Mouse (Mus musculus) lung, adult 2 months (tissue): ENCODE data around the gene Olfr95. TPM values are rescaled to one million over a fixed set of nuclear protein-coding genes. Genes with fewer than 3 reads are reported as not detected.

ENCODE experiments used
- DNase-seq: peaks from one replicate; pipeline ENCODE4 v3.0.0; 2022
- H3K4me1 ChIP-seq: fragments of 200-500 bp; 2 replicates; pipeline ENCODE4 v1.6.1; 2011; ENCODE audit warnings: low read length; ENCODE audit not compliant: control insufficient read depth, insufficient read depth
- H3K4me3 ChIP-seq: fragments of 200-500 bp; replicated peaks from 2 replicates; pipeline ENCODE3; 2011; ENCODE audit warnings: low read depth, mild to moderate bottlenecking, control low read depth, low read length; ENCODE audit errors: extremely low read depth
- CTCF ChIP-seq: fragments of 200-500 bp; IDR thresholded peaks from 2 replicates; pipeline ENCODE4 v1.5.1; 2011; ENCODE audit warnings: mild to moderate bottlenecking, low read length, control low read depth; ENCODE audit not compliant: insufficient read depth
- POLR2A ChIP-seq: fragments of 200-500 bp; IDR thresholded peaks from 2 replicates; pipeline ENCODE4 v1.6.1; 2011; ENCODE audit warnings: low read depth, mild to moderate bottlenecking, control low read depth, low read length, borderline replicate concordance; ENCODE audit errors: extremely low read depth
- polyA plus RNA-seq: library from polyadenylated mRNA; depleted of rRNA; stranded (reverse); fragments of >200 nt; gene quantifications from 2 replicates; pipeline ENCODE4 v1.2.3, GENCODE M21; 2012; rRNA removed

The Olfr95 gene
- polyA plus RNA-seq, 1 experiment = not detected

GRCm38 (mm10) chr17:37161394-37161793 is 51.5 kb downstream of the Olfr95 start, which contains the start of gene Olfr93:
TSS of gene Olfr93 (minus strand) at chr17:37161494.
- H3K4me1 ChIP-seq = no peaks in the 10 kb centered on the region
- no peak for DNase-seq
- H3K4me3 ChIP-seq = no peak within 1 kb of the TSS
- TF ChIP-seq CTCF (no peak), POLR2A (no peak)

Other genes with a start within 250 kb of the Olfr95 start
- 0.14 and 0.18 TPM in 2 replicates for gene 2410137M14Rik, start 231.9 kb downstream of the Olfr95 start, polyA plus RNA-seq
- gene H2-M5, start 223.6 kb downstream of the Olfr95 start, polyA plus RNA-seq = 0.58 and 1.2 TPM in 2 replicates
- gene Zfp57, start 212.0 kb downstream of the Olfr95 start, polyA plus RNA-seq = 12.8 and 21.6 TPM in 2 replicates
- gene Mog, start 189.7 kb downstream of the Olfr95 start, polyA plus RNA-seq = not detected in 2 replicates
- 38.0 and 46.1 TPM in 2 replicates for gene Gabbr1, start 167.2 kb downstream of the Olfr95 start, polyA plus RNA-seq
- not detected in 2 replicates for gene Olfr90, start 124.6 kb downstream of the Olfr95 start, polyA plus RNA-seq
- gene Olfr91, start 114.8 kb downstream of the Olfr95 start, polyA plus RNA-seq = not detected in 2 replicates
- not detected in 2 replicates for gene Olfr92, start 93.0 kb downstream of the Olfr95 start, polyA plus RNA-seq
- not detected in 2 replicates for gene Olfr93, start 51.6 kb downstream of the Olfr95 start, polyA plus RNA-seq
- not detected in 2 replicates for gene Ubd, start 19.2 kb downstream of the Olfr95 start, polyA plus RNA-seq
- not detected in 2 replicates for gene Olfr94, start 12.1 kb downstream of the Olfr95 start, polyA plus RNA-seq
- not detected in 2 replicates for gene Olfr96, start 7.0 kb upstream of the Olfr95 start, polyA plus RNA-seq
- not detected in 2 replicates for gene Olfr97, start 24.2 kb upstream of the Olfr95 start, polyA plus RNA-seq
- gene Olfr98, start 50.6 kb upstream of the Olfr95 start, polyA plus RNA-seq = not detected in 2 replicates
- 14.5 and 14.6 TPM in 2 replicates for gene H2-M3, start 57.1 kb upstream of the Olfr95 start, polyA plus RNA-seq
- not detected in 2 replicates for gene Olfr99, start 70.3 kb upstream of the Olfr95 start, polyA plus RNA-seq
- not detected in 2 replicates for gene Olfr101, start 91.2 kb upstream of the Olfr95 start, polyA plus RNA-seq
- not detected in 2 replicates for gene Olfr102, start 103.9 kb upstream of the Olfr95 start, polyA plus RNA-seq
- gene Olfr103, start 126.6 kb upstream of the Olfr95 start, polyA plus RNA-seq = not detected in 2 replicates
- gene Olfr104-ps, start 146.5 kb upstream of the Olfr95 start, polyA plus RNA-seq = not detected in 2 replicates
- gene Olfr105-ps, start 165.9 kb upstream of the Olfr95 start, polyA plus RNA-seq = not detected in 2 replicates
- gene Olfr106-ps, start 177.3 kb upstream of the Olfr95 start, polyA plus RNA-seq = not detected in 2 replicates
- gene Olfr107, start 186.1 kb upstream of the Olfr95 start, polyA plus RNA-seq = not detected in 2 replicates
- not detected in 2 replicates for gene Olfr108, start 232.4 kb upstream of the Olfr95 start, polyA plus RNA-seq
- not detected in 2 replicates for gene Olfr109, start 245.8 kb upstream of the Olfr95 start, polyA plus RNA-seq